Mouse (Mus musculus): Measurements from ENCODE around the gene Susd4.

DNA sequence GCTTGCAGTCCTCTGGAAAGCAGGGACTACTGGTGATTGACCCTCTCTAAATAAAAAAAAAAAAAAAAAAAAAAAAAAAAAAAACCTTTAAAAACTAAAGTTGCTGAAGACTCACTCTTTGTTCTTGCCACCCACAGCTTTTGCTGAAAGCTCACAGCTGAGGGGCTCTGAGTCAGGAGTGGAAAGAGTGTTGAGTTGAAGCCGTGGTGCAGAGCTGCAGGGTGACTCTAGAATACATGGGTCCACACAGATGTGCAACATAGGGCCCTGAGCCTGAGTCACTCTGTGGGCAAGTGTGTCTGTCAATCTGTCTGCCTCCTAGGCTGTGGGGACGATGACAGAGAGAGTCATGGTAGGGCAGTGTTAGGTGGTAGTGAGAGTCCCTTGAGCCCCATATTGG is 119.0 kb downstream of the Susd4 start:
- TF ChIP-seq CTCF (IDR thresholded peaks at IDR 0.05; ENCODE audit: low read depth, low read length) (no peak), TAL1 (conservative IDR thresholded peaks at IDR 0.05; ENCODE audit: low read depth, low read length) (no peak), GATA1 (IDR thresholded peaks at IDR 0.05; ENCODE audit: borderline replicate concordance, low read length) (no peak), POLR2AphosphoS5 (IDR thresholded peaks at IDR 0.05; ENCODE audit: insufficient replicate concordance, low read depth, low read length) (no peak)

Measured in G1E (cell line).